Mouse (Mus musculus) thymus, adult 2 months (tissue): Measurements from ENCODE around the gene Atxn1. TPM values are rescaled to one million over a fixed set of nuclear protein-coding genes. Genes with fewer than 3 reads are reported as not detected.

Experiments
- DNase-seq: peaks from one replicate; pipeline ENCODE4 v3.0.0; 2021
- H3K27ac ChIP-seq: fragments of 200-500 bp; 2 replicates; pipeline ENCODE4 v1.5.1; 2012; ENCODE audit warnings: low read length, control low read depth; ENCODE audit not compliant: control insufficient read depth, insufficient read depth
- H3K27me3 ChIP-seq: fragments of 200-500 bp; 2 replicates; pipeline ENCODE4 v1.6.1; 2012; ENCODE audit warnings: mild to moderate bottlenecking, low read length, moderate library complexity, mixed read lengths; ENCODE audit not compliant: control insufficient read depth, insufficient read depth
- H3K36me3 ChIP-seq: fragments of 200-500 bp; 2 replicates; pipeline ENCODE4 v1.6.1; 2012; ENCODE audit warnings: mild to moderate bottlenecking, low read length, moderate library complexity; ENCODE audit not compliant: control insufficient read depth, insufficient read depth
- H3K4me1 ChIP-seq: fragments of 200-500 bp; replicated peaks from 2 replicates; pipeline ENCODE4 v1.6.1; 2012; ENCODE audit warnings: low read length; ENCODE audit not compliant: control insufficient read depth, insufficient read depth
- H3K4me3 ChIP-seq: fragments of 200-500 bp; 2 replicates; pipeline ENCODE4 v1.5.1; 2012; ENCODE audit warnings: mild to moderate bottlenecking, low read length, control low read depth, moderate library complexity; ENCODE audit not compliant: control insufficient read depth, insufficient read depth
- CTCF ChIP-seq: fragments of 200-500 bp; IDR thresholded peaks from 2 replicates; pipeline ENCODE4 v1.5.1; 2012; ENCODE audit warnings: mild to moderate bottlenecking, control low read depth, low read length, moderate library complexity, borderline replicate concordance; ENCODE audit not compliant: control insufficient read depth, poor library complexity, insufficient read depth; ENCODE audit errors: extremely low read depth
- POLR2A ChIP-seq: fragments of 200-500 bp; IDR thresholded peaks from 2 replicates; pipeline ENCODE4 v1.6.1; 2012; ENCODE audit warnings: mild to moderate bottlenecking, low read length, control low read depth, moderate library complexity; ENCODE audit not compliant: control insufficient read depth, poor library complexity, insufficient read depth; ENCODE audit errors: extremely low read depth
- WGBS: fragments of 180-500 bp; shearing (Covaris S2); methylation state at CpG from one replicate; pipeline ENCODE4 v1.1.7; 2018; 5-methylcytosine and 5-hydroxymethylcytosine counted together
- polyA plus RNA-seq: library from polyadenylated mRNA; depleted of rRNA; stranded (reverse); fragments of >200 nt; gene quantifications from 2 replicates; pipeline ENCODE4 v1.2.3, GENCODE M21; 2012

Atxn1 gene
- polyA plus RNA-seq, 1 experiment = 13.5 TPM

GRCm38 (mm10) chr13:45718850-45719249 lies 246.0 kb downstream of the Atxn1 start:
- no peak overlapping the region for H3K4me3 ChIP-seq
- H3K27ac ChIP-seq = no peak overlapping the region
- no peak for DNase-seq
- WGBS = 83% methylated on average over 3 of the region's 3 CpGs
- no peaks in the 10 kb centered on the region for H3K4me1 ChIP-seq
- no peaks in the 10 kb centered on the region for H3K36me3 ChIP-seq
- TF ChIP-seq CTCF (no peak), POLR2A (no peak)
- H3K27me3 ChIP-seq = no peaks in the 10 kb centered on the region

DNA sequence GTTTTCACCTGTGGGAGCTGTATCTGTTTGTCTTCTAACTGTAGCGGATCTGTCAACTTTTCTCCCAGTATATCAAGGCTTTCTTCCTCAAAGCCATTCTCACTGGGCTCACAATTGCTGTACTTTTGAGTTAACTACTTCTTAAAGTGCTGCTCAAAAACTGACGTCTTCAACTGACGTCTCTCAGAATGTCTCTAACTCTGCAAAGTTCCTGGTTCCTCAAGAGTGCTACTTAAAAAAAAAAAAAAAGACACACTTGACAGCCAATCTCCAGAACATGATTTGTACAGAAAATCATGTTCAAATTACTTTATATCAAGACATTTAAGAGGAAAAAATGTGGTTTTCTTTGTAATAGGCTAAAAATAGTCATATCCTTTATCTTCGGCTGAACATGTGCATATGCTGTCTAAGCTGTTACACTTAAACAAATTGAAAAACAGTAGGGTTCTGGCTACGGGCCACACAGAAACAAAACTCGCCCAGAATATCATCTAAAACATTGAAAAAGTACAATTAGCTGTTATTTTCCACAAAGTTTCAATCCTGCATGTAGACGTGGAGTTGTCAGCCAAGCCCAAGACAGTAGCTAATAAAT lies 249.1 kb downstream of the Atxn1 start:
- no peaks in the 10 kb centered on the region for H3K4me1 ChIP-seq
- H3K4me3 ChIP-seq = no peak overlapping the region
- no peaks in the 10 kb centered on the region for H3K36me3 ChIP-seq
- DNase-seq = no peak
- TF ChIP-seq POLR2A = no peak
- TF ChIP-seq CTCF = no peak
- H3K27ac ChIP-seq = no peak overlapping the region
- H3K27me3 ChIP-seq = no peaks in the 10 kb centered on the region
- WGBS = 43% methylated on average over 7 of the region's 7 CpGs

- Histone ChIP-seq H3K27me3 (no peaks in the 10 kb centered on the region), H3K4me1 (no peaks in the 10 kb centered on the region), H3K4me3 (no peak overlapping the region), H3K36me3 (no peaks in the 10 kb centered on the region), H3K27ac (no peak overlapping the region)
- TF ChIP-seq CTCF (no peak), POLR2A (no peak)
- no peak for DNase-seq
- 93% methylated on average over 8 of the region's 8 CpGs for WGBS
Measured at GRCm38 (mm10) chr13:45710041-45710440, 254.8 kb downstream of the Atxn1 start.

GRCm38 (mm10) chr13:45709402-45709801 lies 255.4 kb downstream of the Atxn1 start:
- Histone ChIP-seq H3K27ac (no peak overlapping the region), H3K4me1 (no peaks in the 10 kb centered on the region), H3K27me3 (no peaks in the 10 kb centered on the region), H3K4me3 (no peak overlapping the region), H3K36me3 (no peaks in the 10 kb centered on the region)
- WGBS = 93% methylated on average over 11 of the region's 11 CpGs
- no peak for DNase-seq
- TF ChIP-seq POLR2A (no peak), CTCF (no peak)

DNA sequence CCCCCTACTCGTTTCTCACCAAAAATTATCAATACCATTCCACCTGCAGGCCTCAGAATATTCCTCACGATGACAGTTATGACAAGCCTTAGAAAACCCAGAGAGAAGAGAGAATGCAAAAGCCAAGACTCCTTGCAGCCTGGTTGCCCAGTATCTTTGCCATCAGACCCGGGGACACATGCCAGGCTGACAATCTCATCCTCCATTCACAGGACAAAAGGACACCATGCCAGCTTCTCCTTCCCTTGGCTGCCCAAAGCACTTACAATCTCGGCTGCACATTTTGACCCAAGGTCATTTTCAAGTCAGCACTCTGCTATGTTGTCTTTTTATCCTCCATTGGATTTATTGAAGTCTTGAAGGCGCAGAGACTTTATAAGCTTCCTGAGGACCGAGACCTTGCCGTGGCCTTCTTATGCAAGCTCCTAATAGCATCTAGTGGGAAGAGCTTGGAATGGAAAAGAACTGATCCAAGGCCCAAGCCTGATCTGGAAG lies 263.5 kb downstream of the Atxn1 start:
- H3K4me1 ChIP-seq = no peaks in the 10 kb centered on the region
- WGBS = 92% methylated on average over 7 of the region's 7 CpGs
- H3K27ac ChIP-seq = no peak overlapping the region
- DNase-seq = no peak
- TF ChIP-seq POLR2A (no peak), CTCF (no peak)
- H3K4me3 ChIP-seq = no peak overlapping the region
- H3K27me3 ChIP-seq = no peaks in the 10 kb centered on the region
- H3K36me3 ChIP-seq = no peaks in the 10 kb centered on the region

GRCm38 (mm10) chr13:45698982-45699381 lies 265.8 kb downstream of the Atxn1 start:
- Histone ChIP-seq H3K36me3 (no peaks in the 10 kb centered on the region), H3K27me3 (no peaks in the 10 kb centered on the region), H3K27ac (no peak overlapping the region), H3K4me1 (peaks cover 12% of the 10 kb centered on the region), H3K4me3 (no peak overlapping the region)
- TF ChIP-seq CTCF (no peak), POLR2A (no peak)
- DNase-seq = no peak
- 98% methylated on average over 3 of the region's 3 CpGs for WGBS

DNA sequence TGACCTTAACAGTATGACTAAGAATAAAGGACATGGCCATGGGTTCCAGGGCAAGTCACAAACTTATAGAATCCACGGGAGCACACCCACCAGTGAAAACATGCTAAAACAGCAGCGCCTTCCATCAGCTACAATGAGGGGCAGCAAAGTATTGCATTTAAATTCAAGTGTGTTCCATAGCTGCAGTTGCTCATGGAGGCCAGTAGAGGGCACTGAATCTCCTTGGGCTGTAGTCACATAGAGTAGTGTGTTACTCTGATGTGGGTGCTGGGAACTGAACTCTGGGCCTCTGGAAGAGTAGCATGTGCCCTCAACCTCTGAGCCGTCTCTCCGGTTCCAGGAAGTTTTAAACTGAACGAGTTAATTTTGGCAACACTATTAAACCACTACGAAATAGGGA lies 268.8 kb downstream of the Atxn1 start:
- H3K4me3 ChIP-seq = no peak overlapping the region
- no peaks in the 10 kb centered on the region for H3K36me3 ChIP-seq
- H3K27ac ChIP-seq = no peak overlapping the region
- no peaks in the 10 kb centered on the region for H3K27me3 ChIP-seq
- WGBS = 98% methylated on average over 6 of the region's 6 CpGs
- TF ChIP-seq CTCF (no peak), POLR2A (no peak)
- H3K4me1 ChIP-seq = peaks cover 31% of the 10 kb centered on the region
- DNase-seq = no peak
